Mouse (Mus musculus): ENCODE results near the gene Fblim1.

DNA sequence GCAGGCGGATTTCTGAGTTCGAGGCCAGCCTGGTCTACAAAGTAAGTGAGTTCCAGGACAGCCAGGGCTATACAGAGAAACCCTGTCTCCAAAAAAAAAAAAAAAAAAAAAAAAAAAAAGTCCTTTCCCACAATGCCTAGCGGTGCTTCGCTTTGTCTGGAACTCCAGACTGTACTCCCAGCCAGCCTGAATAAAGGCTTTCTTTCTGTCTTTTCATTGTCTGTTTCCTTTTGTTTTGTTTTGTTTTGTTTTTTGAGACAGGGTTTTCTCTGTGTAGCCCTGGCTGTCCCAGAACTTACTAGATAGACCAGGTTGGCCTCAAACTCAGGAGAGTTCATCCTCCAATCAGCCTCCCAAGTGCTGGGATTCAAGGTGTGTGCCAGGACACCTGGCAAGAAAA is 41.7 kb downstream of the Fblim1 start:
- TF ChIP-seq CTCF (IDR thresholded peaks at IDR 0.05; ENCODE audit: low read depth) (no peak), EP300 (IDR thresholded peaks at IDR 0.05; ENCODE audit: low read depth) (no peak)

All from heart, postnatal 0 days (tissue).